Mouse (Mus musculus) megakaryocyte, embryonic 14.5 days (primary cell): ENCODE measurements around the gene Clba1. TPM values are rescaled to one million over a fixed set of nuclear protein-coding genes. Genes with fewer than 3 reads are reported as not detected.
"Not testable (repeated sequence)": the region's sequence is repeated elsewhere in the genome, so short reads cannot be mapped to it uniquely, and the experiment has no call there.

Experiments
- H3K27me3 ChIP-seq: replicated peaks from 2 replicates; pipeline ENCODE3; 2012; ENCODE audit warnings: inconsistent platforms
- H3K36me3 ChIP-seq: replicated peaks from 2 replicates; pipeline ENCODE3; 2012; ENCODE audit warnings: low read length, inconsistent platforms, mixed read lengths
- H3K4me1 ChIP-seq: 2 replicates; pipeline ENCODE4 v1.6.1; 2012; ENCODE audit warnings: inconsistent platforms
- H3K4me3 ChIP-seq: replicated peaks from 2 replicates; pipeline ENCODE3; 2012; ENCODE audit warnings: moderate library complexity, mild to moderate bottlenecking, inconsistent platforms
- H3K9me3 ChIP-seq: 2 replicates; pipeline ENCODE4 v1.6.1; 2012; ENCODE audit warnings: inconsistent platforms
- FLI1 ChIP-seq: IDR thresholded peaks from 2 replicates; pipeline ENCODE4 v1.6.1; 2012; ENCODE audit warnings: low read length, inconsistent platforms, mixed read lengths
- GATA1 ChIP-seq: IDR thresholded peaks from 3 replicates; pipeline ENCODE4 v1.6.1; 2012; ENCODE audit warnings: mixed read lengths, low read length, inconsistent platforms, borderline replicate concordance
- polyA plus RNA-seq: library from polyadenylated mRNA; stranded (reverse); fragments of >175 nt; gene quantifications from 2 replicates; pipeline ENCODE4 v1.2.3, GENCODE M21; 2012; ENCODE audit warnings: low replicate concordance; ENCODE audit not compliant: insufficient read depth

Gene Clba1
- polyA plus RNA-seq, 1 experiment = 8.2 TPM

DNA sequence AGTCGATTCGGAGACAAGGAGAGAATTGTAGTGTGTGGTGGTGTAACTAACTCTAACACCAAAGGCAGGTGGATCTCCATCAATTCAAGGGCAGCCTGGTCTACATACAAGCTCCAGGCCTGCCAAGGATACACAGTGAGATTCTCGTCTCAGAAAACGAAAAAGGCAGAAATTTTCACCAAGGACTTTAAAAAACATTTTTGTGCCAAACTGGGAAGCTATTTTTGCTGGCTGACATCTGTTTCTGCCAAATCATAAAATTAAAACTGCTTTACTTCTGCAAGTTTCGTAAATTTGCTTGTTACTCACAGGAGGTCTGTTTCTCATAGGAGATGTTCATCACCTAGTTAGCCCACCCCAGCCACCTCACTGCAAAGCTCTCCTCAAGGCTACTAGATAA, 17.2 kb downstream of the Clba1 start:
- H3K4me3 ChIP-seq = peak overlapping the region; percentile 47
- H3K36me3 ChIP-seq = peaks cover 61% of the 10 kb centered on the region
- TF ChIP-seq GATA1 = no peak
- TF ChIP-seq FLI1 = no peak
- no peaks in the 10 kb centered on the region for H3K27me3 ChIP-seq
- H3K9me3 ChIP-seq = no peaks in the 10 kb centered on the region
- H3K4me1 ChIP-seq = peaks cover 83% of the 10 kb centered on the region

DNA sequence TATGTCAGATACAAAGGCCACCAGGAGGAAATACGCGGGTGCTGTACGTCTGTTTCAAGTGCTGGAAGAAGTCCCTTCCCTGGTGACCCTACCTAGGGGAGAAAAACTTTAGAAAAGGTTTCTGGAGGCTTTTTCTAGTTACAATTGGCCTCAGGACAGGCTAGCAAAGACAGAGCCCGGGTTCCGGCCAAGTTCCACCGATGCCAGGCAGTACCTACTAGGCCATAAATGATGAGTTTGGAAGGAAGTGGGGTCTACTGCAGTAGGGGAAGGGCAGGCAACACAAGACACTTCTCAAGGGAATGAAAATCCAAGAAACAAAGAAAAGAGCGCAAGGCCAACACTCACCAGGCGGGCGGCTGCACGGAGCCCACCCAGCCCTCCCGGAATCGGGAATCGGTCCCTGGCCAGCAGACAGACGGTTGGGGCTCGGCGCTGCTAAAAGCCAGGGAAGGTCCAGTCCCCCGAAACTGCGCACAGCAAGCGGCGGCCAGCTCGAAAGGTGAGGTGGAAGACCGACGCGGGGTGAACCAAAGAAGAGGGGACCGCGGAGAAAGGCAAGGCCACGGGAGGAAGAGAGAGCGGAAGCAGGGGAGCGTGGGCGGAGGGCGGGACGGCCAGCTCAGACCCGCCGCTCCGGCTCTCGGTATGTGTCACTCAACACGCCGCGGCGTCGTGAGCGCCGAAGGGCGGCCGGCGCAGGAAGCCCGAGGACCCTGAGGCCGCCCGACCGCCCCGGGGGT, 19.9 kb downstream of the Clba1 start:
- Histone ChIP-seq H3K4me1 (peaks cover 67% of the 10 kb centered on the region), H3K36me3 (peaks cover 45% of the 10 kb centered on the region), H3K4me3 (peak overlapping the region; percentile 98), H3K9me3 (no peaks in the 10 kb centered on the region), H3K27me3 (no peaks in the 10 kb centered on the region)
- no peak for TF ChIP-seq FLI1
- TF ChIP-seq GATA1 = no peak

DNA sequence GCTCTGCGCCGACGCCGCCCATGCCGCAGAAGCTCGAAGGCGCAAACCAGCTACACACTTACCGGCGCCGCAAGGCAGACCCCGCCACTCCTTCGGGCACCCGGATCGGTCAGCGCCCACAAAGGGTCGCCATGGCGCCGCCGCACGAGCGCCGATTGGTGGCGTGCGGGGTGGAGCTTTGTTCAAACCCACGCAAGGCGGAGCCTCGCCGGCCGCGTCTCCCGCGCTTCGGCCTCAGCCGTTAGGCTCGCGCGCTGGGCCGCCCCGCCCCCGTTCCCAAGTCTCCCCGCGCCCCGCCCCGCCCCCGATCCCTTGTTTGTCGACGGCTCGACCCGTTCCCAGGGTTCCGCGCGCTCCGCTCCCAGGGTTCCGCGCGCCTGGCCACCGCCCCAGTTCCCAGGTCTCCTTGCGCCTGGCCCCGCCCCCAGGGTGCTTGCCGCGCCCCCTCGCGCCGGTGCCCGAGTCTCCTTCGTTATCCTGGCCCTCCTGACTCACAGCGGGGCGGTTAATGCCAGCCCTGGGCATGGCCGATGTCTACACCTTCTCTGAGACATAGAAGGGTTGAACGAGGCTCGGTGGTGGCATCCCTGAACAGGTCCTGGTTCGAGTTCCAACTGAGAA, 20.6 kb downstream of the Clba1 start, which contains the start of gene Cdca4:
TSS of gene Cdca4 (minus strand) at position 180 of the 621 bp plus-strand sequence.
- peaks cover 39% of the 10 kb centered on the region for H3K36me3 ChIP-seq
- H3K4me3 ChIP-seq = peak within 1 kb of the TSS; percentile 98
- H3K27me3 ChIP-seq = no peaks in the 10 kb centered on the region
- TF ChIP-seq GATA1 (no peak), FLI1 (no peak)
- H3K4me1 ChIP-seq = peaks cover 62% of the 10 kb centered on the region
- no peaks in the 10 kb centered on the region for H3K9me3 ChIP-seq

DNA sequence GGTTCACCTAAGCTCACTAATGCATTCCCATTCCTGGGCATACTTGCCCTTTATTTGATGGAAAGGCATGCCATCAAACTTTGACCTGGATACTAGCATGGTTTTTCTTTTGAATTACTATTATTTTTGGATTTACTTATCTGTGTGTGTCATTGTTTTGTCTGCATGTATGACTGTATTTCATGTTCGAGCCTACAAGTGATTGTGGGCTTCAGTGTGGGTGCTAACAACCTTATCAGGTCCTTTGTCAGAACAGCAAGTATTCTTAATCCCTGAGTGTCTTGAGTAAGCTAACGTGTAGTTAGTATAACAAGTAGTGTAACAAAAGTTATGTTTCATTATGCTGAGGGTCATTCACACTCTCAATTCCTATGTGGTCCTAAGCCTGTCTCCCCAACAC, 21.4 kb downstream of the Clba1 start:
- peaks cover 31% of the 10 kb centered on the region for H3K36me3 ChIP-seq
- H3K4me1 ChIP-seq = peaks cover 57% of the 10 kb centered on the region
- peak overlapping the region; percentile 98 for H3K4me3 ChIP-seq
- TF ChIP-seq FLI1 = no peak
- TF ChIP-seq GATA1 = no peak
- peaks cover 3% of the 10 kb centered on the region for H3K27me3 ChIP-seq
- no peaks in the 10 kb centered on the region for H3K9me3 ChIP-seq

DNA sequence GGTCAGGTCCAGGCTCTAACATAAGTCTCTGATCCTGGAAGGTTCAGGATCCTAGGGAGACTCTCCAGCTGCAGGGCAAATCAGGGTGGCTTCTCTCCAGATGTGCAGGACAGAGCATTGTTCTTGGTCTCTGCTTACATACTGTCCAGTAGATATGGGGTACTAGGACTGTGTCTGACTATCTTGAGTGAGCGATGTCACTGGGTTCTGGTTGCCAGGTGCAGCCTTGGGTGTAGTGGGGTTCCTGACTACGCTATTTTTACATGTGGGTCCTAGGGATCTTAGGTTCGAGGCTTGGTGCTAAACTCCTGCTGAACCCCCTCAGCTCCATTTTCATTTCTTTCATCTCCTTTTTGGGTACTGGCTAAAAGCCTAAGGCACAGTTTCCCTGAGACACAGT, 21.8 kb downstream of the Clba1 start:
- peak overlapping the region; percentile 98 for H3K4me3 ChIP-seq
- TF ChIP-seq FLI1 (no peak), GATA1 (no peak)
- H3K36me3 ChIP-seq = peaks cover 29% of the 10 kb centered on the region
- peaks cover 53% of the 10 kb centered on the region for H3K4me1 ChIP-seq
- H3K27me3 ChIP-seq = peaks cover 3% of the 10 kb centered on the region
- no peaks in the 10 kb centered on the region for H3K9me3 ChIP-seq

DNA sequence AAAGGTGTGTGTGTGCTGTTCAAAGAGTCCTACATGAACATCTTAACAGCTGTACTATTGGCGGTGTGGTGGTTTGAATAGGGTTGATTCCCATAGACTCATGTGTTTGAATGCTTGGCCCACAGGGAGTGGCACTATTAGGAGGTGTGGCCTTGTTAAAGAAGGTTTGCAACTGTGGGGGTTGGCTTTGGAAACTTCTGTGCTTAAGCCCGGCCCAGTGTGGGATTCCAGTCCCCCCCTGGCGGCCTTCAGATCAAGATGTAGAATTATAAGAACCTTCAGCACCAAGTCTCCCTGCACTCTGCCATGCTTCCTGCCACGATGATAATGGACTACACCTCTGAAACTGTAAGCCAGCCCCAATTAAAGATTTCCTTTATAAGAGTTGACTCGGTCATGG, 23.7 kb downstream of the Clba1 start:
- TF ChIP-seq GATA1 = no peak
- Histone ChIP-seq H3K27me3 (peaks cover 3% of the 10 kb centered on the region), H3K4me3 (no peak overlapping the region), H3K9me3 (no peaks in the 10 kb centered on the region), H3K36me3 (peaks cover 12% of the 10 kb centered on the region), H3K4me1 (peaks cover 35% of the 10 kb centered on the region)

DNA sequence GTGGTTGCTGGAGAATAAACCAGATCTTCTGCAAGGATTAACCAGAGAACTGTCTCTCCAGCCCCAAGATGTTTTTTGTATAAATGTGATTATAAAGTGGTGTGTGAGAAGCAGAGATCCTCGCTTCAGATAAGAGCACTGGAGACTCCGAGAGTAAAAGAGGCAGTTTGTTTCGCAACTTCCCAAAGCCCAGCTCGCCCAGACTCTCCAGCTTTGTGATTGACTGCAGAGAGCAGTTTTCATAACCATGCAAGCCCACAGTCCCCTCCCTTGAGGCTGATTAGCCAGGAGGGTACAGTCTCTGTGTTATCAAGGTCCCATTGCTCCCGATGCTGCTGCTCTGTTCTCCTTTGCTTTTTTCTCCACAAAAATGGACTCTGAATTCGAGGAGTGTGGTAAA, 24.8 kb downstream of the Clba1 start:
- H3K9me3 ChIP-seq = no peaks in the 10 kb centered on the region
- H3K4me3 ChIP-seq = peak overlapping the region; percentile 83
- peaks cover 7% of the 10 kb centered on the region for H3K36me3 ChIP-seq
- TF ChIP-seq FLI1 = no peak
- TF ChIP-seq GATA1 = no peak; the same call in 2 of the 3 replicates
- peaks cover 6% of the 10 kb centered on the region for H3K27me3 ChIP-seq
- H3K4me1 ChIP-seq = peaks cover 25% of the 10 kb centered on the region

DNA sequence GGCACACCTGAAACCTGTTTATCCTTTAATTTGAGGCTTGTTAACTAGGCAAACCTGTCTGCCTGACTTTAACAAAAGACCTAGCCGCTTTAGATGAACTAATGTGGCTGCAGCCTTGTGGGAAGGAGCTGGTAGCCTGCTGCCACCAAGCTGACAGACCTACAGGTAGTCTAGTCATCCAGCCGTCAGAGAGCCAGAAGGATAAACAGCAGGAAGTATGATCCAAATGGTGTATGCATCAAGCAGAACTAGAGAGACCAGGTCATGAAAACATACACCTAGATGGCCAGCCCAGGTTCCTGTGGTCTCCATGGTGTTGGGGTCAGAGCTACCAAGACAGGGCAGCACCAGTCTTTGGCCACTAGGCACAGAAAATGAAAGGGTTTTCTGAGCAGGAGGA, 26.3 kb downstream of the Clba1 start:
- peaks cover 22% of the 10 kb centered on the region for H3K4me1 ChIP-seq
- peaks cover 8% of the 10 kb centered on the region for H3K27me3 ChIP-seq
- peaks cover 14% of the 10 kb centered on the region for H3K9me3 ChIP-seq
- H3K4me3 ChIP-seq = no peak overlapping the region
- TF ChIP-seq GATA1 = no peak
- TF ChIP-seq FLI1 = no peak
- peaks cover 7% of the 10 kb centered on the region for H3K36me3 ChIP-seq

DNA sequence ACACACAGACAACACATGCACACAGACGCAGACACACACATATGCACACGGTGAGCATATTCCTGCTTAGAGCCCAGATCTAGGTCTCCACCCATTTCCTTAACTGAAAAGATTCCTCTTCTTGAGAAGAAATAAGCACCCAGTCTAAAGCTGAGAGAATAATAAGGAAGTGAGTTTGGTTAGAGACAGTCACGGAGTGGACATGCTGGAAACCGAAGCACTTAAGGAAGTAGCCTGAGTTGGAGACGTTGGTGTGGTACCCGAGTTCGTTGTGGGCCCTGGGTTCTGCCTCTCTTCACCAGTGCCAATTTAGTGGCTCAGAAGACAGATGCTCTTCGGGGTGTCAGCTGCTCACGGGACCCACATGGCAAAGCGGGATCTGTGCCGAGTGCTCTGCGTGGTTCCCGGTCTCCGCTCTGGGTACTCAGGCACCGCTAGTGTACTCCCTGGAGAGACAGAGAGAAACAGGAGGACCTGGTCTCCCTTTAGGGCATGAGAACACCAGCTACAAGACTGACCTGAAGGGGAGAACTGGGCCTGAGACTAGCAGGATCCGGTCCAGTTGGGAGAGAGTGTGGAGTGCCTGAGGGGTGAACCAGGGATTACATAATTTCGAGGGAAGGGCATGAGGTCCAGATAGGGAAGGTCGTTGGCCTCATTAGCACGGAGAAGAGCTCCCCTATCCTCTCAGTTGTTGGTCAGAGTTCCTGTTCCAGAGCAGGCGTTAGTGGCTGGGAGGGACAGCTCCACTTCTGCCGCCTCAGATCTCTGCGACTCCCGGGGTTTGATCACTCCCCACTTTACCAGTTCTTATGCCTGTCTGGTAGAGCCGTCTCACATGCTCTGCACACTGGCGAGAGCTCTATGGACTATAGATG, 31.7 kb downstream of the Clba1 start:
- Histone ChIP-seq H3K4me1 (peaks cover 4% of the 10 kb centered on the region; the same call in 1 of the 2 replicates), H3K27me3 (peaks cover 14% of the 10 kb centered on the region), H3K4me3 (peak overlapping the region; percentile 12), H3K36me3 (no peaks in the 10 kb centered on the region), H3K9me3 (peaks cover 24% of the 10 kb centered on the region)
- no peak for TF ChIP-seq FLI1

DNA sequence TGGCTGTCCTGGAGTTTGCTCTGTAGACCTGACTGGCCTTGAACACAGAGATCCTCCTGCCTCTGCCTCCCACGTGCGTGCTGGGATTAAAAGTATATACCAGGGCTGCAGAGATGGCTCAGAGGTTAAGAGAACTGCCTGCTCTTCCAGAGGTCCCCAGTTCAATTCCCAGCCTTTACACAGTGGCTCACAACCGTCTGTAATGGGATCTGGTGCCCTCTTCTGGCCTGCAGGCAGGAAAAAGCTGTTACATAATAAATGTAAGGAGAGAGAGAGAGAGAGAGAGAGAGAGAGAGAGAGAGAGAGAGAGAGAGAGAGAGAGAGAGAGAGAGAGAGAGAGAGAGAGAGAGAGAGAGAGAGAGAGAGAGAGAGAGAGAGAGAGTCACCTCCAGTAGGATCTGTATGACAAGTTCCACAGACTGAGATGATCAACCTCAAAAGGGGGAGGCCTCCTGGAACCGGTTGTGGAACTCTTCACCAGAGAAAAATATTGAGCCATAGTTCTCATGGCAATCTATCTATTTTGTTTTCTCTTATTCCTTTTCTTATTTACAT, 32.7 kb downstream of the Clba1 start:
- H3K4me3 ChIP-seq, H3K36me3 ChIP-seq, H3K4me1 ChIP-seq: not testable (repeated sequence)
- peaks cover 24% of the 10 kb centered on the region for H3K9me3 ChIP-seq
- peaks cover 18% of the 10 kb centered on the region for H3K27me3 ChIP-seq

DNA sequence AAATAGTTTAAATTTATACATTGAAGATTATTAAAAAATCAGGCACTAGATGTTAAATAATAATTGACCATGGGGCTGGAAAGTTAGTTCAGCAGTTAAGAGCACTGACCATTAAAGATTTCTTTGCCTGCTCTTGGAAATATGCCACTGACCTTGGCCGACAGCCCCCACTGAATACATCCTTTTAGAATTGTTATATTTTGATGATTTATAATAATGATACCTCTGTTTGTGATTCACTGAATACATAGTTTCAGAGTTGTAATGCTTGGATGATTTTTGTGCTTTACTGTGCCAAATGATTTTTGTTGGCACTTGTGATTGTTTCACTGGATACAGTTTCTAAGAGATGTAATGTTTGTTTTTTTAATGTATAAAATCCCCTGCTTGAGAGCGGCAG, 33.4 kb downstream of the Clba1 start:
- not testable (repeated sequence) for H3K36me3 ChIP-seq, H3K4me1 ChIP-seq, H3K4me3 ChIP-seq
- H3K27me3 ChIP-seq = peaks cover 18% of the 10 kb centered on the region
- peaks cover 24% of the 10 kb centered on the region for H3K9me3 ChIP-seq
